Mouse (Mus musculus) right cerebral cortex, postnatal 14 days (tissue): Measurements from ENCODE around the gene Pigt.

Experiments used
- DNase-seq: peaks from one replicate; pipeline ENCODE4 v3.0.0; 2022

Pigt gene

DNA sequence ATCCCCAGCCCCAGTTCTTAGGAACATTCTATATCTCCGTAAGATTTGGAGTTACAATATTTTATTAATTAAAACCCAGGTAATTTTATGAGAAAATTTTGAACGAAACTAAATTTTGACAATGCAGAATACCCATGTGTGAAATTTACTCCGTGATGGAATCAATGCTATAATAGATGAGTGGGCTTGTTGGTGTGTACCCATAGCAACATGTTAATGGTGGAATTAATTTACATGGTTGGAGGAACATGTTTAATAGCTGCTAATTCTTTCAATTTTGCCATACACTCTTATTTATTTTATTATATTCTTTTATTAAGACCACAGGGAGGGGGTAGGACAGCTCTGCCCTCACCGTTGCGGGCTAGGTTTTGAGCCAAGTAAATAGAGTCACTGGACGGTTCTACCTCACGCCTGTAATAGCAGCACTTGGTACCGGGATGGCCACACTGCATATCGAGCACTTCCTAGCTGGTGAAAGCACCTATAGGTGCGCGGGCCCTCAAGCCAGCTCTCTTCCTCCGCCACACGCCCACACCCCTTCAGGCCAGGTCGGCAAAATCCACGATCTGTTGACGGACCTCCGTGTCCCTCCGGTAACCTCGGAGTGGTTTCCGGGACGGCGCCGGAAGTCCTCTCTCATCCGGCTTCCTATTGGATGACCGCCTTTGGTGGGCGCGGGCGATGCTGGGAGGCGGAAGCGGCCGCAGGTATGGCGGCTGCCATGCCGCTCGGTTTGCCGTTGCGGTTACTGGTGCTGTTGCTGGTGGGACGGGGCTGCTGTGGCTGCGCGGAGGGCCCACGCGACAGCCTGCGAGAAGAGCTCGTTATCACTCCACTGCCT lies at the start of gene Pigt:
Gene Pigt (plus strand): TSS at position 674 of the 844 bp plus-strand sequence.
- peak; percentile 87 for DNase-seq

DNA sequence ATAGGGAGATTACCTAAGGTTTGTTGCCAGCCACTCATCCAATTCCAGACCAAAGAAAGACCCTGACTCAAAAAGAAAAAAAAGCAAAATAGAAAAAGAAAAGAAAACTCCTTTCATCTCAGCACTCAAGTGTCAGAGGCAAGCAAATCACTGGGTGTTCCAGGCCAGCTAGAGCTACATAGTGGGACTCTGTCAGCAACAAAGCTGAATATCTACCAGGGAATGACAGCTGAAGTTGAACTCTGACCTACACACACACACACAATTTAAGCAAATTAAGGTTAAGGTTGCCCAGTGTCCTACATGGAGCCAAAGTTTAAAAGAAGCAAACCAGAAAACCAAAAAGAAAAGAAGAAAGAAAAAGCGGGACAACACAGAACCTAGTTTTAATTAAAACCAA lies 49.2 kb upstream of the Pigt start:
- no peak for DNase-seq

DNA sequence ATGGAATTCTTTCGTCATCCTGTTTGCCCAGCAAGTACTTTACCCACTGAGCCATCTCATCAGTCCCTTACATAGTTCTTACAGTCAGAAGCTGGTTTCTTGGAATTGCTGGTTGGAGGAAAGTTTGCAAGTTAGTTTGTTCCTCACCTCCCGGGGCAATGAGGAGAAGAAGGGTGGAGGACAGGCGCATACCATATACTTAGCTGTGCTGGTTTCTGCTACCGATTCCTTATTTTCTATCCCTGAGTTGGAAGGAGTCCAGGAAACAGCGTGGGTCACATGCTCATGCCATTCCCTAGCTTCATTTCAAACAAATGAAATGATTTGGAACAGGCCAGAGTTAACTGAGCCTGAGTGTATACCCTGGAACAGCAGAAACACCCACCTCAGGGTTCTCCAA lies 48.4 kb upstream of the Pigt start:
- DNase-seq = no peak

DNA sequence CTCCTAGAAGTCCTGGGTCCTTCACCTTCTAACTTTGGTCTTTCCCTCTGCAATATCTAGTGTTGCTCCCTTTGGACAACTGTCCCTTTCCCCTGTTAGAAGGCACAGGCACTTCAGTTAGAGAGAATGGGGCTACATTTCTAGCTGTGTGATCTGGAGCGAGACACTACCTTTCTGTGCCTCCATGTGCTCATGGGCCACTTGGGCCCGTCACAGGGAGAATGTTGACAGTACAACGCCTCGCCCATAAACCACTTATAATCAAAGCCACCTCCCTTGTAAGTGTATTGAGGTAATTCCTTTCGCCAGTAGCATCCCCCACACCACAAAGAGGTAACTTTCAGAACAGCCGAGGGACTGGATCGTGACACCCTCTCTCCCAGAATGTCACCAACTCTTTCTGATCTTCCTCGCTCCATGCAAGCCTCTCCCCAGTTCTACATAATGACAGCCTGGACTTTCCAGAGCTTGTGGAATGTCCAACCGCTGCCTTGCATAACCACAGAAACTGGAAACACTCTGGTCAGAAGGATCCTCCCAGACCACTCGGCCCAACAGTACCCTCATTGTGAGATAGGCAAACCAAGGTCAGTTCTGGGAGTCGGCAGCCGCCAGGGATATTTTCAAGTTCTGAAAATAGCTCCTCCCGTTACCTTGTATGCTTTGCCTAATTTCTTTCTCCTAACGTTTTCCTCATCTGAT lies 47.8 kb upstream of the Pigt start:
- no peak for DNase-seq

DNA sequence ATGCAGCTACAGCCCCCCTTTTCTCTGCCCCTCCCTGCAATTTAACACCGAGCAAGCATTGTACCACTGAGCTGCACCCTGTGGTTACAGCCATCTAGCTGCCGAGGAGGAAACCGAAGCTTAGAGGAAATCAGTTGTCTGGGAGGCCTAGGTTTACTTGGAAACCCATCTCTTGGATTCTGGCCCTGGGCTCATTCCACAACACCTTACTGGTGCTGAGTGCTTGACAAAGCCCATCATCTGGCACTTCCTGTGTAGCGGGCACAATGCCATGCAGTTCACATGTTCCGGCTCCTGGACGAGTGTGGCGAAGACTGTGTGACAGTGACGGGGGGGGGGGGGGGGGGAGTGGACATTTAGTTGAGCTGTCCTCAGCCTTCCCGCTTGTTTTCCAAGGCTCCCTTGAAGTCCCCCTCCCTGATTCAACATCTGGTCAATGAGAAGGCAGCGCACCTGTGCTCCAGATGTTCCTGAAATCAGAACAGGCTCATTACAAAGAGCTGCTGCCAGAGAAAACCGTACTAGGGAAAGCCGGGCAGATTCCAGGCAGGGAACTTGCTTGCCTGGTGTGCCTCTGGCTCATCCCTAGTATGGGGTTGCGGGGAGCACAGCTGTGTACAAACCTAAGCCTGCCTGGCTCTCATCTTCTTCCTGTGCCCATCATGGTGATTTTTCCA lies 45.2 kb upstream of the Pigt start:
- DNase-seq = no peak

DNA sequence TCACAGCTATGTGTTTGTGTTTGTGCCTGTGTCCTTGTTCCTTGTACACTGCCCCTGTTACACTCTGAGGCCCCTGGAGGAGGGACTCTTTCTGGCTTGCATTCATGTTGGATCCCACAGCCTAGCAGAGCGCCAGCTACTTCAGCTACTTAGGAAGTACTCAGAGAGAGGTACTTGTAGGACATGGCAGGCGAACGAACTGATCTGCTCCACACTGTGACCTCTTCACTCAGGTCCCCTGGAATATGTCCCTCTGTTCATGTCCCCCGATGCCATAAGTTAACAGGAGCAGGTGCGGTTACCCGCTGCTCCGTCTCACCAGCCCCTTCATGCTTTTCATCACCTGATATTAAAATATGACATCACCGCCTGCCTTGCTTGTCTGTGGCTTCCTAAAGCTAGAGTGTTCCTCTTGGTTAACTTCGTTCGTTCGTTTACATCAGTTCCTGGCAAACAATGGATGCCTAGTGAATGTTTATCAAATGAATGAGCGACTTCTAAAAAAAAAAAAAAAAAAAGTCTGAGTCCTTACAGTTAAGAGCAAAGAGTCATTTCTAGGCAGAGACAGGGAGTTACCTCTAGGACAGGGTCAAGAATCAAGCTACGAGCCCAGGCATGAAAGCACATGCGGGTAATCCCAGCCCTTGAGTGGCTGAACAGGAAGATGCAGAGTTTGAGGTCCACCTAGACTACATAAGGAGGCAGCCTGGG lies 44.1 kb upstream of the Pigt start:
- no peak for DNase-seq

DNA sequence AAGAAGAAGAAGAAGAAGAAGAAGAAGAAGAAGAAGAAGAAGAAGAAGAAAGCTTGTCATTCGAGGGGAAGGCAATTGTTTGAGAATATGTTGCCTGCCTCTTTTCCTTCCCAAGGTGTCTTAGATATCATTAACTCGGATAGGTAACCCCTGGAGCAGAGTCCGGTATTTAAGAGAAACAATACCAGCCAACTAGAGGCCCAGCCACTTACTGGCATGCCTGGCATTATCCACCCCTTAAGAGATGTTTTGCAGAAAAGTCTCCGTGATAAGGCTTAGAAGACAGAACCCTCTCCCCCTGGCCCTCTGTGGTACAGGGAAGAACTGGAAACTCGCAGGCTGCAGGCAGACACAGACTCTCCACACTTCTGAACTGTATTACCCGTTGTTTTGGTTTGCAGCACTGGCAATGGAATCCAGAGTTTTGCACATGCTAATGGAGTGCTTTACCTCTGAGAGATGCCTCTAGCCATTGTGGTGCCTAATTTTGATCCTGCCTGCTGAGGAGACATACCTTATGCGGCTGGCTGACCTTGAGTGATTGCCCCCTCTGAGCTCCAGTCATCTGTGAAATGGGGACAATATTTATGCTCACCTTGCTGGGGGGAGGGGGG lies 43.3 kb upstream of the Pigt start:
- DNase-seq = no peak

DNA sequence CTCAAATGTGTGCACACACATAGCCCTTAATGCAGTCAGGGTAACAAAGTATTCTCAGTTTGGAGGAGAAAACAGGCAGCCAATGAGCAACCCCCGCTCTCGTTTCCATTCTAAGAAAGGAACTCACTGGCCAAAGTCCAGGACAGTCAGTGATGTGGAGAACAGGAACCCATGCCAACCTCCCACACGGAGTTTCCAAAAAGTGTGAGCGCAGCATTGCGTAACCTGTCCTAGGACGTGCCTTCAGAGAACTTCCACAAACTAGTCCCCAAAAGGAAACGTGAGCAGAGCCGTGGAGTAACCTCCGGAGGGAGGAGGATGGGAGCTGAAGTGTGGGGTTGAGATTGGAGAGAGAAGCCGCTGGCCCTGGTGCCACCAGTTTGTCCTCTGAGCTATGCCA lies 42.5 kb upstream of the Pigt start:
- DNase-seq = peak; percentile 75

DNA sequence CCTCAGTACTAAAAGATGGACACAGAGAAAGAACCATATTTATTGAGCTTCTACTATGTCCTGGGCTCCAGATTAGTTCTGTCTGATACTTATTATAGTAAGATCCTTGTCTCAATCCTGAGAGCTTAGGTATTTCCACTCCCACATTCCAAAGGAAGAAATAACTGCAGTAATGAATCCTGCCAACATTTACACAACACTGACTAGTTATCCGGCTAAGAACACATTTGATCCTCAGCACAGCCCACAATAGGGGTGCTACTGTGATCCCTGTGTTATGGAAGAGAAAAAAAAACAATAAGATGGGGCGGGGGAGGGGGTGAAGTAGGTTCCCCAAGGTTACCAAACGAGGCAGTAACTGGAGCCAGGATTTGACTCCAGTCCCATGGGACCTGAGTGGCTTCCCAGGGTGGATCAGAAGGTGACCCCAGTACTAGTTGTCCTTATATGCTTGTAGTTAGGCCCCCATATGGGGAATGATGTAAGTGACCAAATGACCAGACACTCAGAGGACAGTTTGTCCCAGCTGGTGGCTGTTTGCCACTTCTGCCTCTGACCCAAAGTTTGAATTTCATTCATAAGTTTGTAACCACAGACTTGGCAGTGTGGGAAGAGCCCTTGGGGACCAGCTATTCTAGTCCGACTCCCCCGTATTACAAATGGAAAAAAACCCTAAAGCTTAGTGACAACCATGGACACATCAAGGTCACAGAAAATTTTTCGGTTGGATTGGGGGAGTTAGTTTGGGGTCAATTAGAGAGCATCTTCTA lies 41.7 kb upstream of the Pigt start:
- no peak for DNase-seq

DNA sequence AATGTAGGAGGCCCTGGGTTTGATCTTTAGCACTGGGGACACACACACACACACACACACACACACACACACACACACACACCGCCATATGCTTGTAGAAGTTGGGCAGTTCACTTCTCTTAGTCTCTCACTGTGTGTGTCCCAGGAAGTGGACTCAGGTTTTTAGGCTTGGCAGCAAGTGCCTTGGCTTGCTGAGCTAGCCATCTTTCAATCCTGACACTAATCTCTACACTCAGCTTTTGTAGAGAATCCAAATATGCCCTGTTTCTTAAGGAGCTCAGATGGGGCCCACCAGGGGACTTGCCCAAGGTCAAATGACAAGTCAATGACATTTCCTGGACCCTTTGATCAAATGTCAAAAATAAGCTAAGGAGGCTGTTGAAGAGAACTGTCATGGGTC lies 40.9 kb upstream of the Pigt start:
- DNase-seq = no peak

DNA sequence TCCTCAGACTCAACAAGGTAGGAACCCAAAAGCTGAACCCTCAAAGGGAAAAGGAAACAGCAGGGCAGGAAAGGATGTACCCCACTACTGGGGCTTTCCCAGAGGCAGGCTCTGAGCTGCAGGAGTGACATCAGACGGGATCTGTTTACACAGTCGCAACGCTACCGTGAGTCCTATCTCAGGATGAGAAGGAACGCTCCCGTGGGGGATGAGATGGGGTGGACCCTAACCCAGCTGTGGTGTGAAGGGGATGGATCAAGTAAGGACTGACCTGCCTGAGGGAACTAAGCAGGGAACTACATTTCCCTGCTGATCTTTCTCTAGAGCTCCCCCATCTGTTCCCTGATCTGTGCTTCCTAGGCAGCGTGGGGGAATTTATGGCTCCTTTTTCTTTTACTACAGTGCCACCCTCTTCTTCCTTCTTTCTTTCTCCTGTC lies 40.4 kb upstream of the Pigt start, which contains the start of gene Sys1:
Gene Sys1 (plus strand): TSS at position 101 of the 437 bp plus-strand sequence.
- no peak for DNase-seq

DNA sequence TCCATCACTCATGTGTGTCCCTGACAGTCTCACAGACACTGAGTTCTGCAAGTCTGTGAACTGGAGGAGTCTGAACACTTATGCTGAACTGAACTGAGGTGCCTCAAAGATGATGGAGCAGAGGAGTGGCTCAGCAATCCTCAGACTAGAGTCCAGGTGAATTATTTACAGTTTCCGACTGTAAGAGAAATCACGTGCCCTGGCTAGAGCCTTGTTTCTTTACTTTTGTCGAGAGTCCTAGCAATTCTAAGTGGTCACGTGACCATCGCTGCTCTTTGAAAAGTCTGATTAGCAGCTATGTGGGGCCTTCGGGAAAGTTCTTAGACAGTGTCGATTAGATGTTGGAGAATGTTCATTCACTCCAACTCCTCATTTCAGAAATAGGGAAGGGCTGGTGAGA lies 39.4 kb upstream of the Pigt start:
- no peak for DNase-seq

DNA sequence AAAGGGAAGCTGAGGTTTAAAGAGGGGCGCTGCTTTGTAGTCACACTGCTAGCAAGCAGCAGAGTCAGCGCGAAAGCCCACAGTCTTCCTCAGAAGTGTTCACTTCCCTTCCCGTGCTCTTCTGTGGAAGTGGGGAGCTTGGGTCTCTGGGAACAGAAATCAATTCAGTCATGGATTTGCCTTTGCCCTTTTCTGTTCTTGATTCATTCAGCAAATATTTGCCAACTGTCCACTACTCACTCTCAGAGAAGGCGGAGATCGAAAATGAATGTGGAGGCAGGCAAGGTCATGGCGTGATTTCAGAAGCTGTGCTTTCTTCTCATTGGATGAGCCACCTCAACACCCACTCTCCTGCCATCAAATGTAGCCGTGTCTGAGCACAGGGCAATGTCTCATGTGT lies 38.8 kb upstream of the Pigt start:
- no peak for DNase-seq

DNA sequence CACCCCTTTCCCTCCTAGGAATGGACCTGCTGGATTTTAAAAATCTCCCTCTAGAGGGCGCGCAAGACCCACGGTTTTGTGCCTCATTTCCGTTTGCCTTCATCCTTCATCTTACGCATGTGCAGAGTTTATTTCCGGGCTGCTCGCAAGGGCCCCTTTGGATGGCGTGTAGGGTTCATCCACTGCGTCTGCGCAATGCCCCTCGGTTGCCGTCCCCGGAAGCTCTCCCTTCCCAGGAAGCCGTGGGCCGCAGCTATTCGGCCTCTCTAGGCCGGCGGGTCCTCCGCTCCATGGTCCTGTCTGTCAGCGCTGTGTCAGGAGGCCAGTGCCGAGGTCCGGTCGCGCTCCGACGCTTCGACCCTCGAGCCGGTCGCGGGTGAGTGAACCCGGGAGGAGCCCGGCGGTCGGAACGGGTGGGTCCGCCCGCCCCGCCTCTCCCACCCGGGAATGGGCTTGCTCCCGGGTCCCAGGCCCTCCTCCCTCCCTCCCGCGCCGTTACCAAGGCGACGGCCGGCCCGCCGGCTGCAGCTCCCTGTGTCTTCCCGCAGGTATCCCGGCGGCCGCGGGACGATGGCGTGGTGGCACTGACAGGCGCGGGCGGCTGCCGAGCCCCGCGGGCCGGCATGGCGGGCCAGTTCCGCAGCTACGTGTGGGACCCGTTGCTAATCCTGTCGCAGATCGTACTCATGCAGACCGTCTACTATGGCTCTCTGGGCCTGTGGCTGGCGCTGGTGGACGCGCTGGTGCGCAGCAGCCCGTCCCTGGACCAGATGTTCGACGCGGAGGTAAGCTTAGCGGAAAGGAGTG lies 36.4 kb upstream of the Pigt start, which contains the start of gene Gm20458:
Gene Gm20458 (plus strand): TSS at position 223 of the 807 bp plus-strand sequence.
- DNase-seq = peak; percentile 94

DNA sequence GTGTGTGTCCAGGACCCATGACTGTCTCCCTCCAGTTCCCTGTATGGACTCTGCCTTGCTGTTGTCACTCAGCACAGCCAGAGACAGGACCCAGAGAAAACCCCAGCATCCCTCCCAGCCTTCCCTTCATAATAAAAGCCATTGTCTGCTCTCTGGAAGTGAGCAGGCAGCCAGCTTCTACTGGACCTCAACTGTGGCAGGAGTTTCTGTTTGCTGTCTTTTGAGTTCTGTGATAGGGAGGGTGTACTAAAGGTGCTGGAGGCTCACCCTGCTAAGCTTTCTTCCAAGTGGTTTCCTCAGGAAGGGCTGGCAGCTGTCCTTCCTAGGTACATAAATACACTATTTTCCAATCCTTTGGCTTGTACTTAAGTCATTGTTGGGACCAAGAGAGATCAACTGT lies 32.2 kb upstream of the Pigt start:
- DNase-seq = no peak

DNA sequence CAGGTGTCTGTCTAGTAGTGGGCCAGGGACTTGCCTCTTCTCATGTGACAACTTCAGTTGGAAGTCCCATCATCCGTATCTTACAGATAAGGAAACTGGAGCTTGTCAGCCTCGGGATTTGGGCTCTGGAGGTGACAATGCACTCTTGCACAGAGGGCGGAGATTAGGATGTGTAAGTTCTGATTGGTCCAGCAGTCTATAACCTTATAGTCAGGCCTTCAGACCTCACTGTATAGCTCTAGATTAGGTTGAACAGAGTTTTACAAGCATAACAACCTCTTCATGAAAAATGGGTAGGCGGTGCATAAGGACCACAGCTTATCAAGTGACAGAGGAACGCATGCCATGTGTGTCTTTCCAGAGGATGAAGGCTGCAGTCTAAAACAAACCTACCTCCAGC lies 30.5 kb upstream of the Pigt start:
- DNase-seq = no peak

DNA sequence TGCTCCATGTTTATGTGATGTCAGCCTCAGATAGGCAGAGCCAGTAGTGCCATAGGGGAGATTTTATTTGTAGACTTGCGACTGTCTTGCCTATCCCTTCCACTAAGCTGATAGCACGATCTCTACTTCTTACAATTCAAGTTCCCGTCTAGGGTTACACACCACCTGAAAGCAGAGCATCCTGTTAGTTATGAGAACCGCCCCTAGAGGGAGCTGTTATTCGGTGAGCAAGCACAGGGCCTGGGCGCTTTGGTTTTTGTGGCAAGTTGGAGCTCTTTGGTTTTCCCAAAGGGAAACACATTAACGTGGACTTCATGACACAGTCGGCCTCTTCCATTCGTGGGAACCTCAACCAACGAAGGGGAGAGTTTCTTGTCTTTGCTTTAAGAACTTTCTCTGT lies 27.1 kb upstream of the Pigt start:
- peak; percentile 56 for DNase-seq

DNA sequence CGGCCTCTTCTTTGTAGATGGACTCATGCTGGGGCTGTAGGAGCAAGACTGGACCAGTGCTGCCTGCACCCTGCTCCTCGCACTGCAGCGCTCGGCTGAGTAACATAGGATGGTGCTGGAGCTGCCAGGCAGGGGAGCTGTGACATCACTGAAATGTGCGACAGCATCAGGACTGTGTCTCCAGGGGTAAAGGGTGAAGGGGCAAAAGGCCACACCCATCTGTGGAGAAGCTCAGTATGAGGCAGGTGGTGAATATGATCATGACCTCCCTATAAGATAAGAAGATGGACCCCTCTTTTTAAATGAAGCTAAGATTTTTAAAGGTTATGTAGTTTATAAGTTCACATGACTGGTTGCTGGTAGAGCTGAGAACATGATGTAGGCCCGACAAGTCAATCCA lies 23.7 kb upstream of the Pigt start, which contains the start of gene Trp53tg5:
Gene Trp53tg5 (minus strand): TSS at position 101 of the 400 bp plus-strand sequence.
- DNase-seq = no peak

DNA sequence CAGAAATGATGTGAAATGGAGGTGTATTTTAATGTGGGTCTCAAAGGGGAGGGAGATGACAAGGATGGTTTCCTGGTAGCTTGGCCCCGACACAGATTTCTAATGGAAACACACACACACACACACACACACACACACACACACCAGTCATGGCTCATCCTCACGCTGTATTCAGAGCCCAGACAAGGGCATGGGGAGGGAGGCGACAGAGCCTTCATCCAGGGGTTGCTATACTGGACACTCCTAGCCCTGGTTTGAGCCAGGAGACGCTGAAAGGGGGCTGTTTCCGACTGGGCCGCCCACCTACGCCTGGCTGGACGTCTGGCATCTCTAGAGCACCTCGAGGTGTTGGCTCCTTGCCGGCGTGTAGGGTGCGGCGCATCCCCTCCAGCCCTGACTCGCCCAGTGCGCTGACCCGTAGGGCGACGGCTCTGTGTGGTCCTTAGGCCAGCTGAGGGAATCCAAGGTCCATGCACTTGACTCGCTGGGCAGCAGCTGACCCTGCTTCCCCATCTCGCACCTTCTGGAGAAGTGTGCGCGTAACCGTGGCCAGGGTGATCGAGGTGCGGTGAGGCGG lies 11.6 kb upstream of the Pigt start, which contains the start of gene Dbndd2:
Gene Dbndd2 (plus strand): TSS at position 426 of the 577 bp plus-strand sequence.
- DNase-seq = peak; percentile 62
